17 mouse cellular contexts compared by ENCODE assay signal in genomic region chr14:112153950-112154349, GRCm38 (mm10).
"Had no signal": no experiment of that assay in that cellular context is flagged by ENCODE, and none has a peak within 500 bp of the region (broad histone marks: within the 10 kb centered on the region; RNA-seq: fewer than 3 reads in every experiment).

No protein-coding gene starts in this region.

- H3K27ac ChIP-seq: limb, embryonic 10.5 days; liver, embryonic 15.5 days; midbrain, embryonic 10.5 days; neural tube, embryonic 13.5 days; stomach, embryonic 15.5 days had no signal

- H3K4me1 ChIP-seq: limb, embryonic 10.5 days; liver, embryonic 15.5 days; midbrain, embryonic 10.5 days; neural tube, embryonic 13.5 days; stomach, embryonic 15.5 days had no signal

- H3K36me3 ChIP-seq: limb, embryonic 10.5 days; liver, embryonic 15.5 days; midbrain, embryonic 10.5 days; neural tube, embryonic 13.5 days; stomach, embryonic 15.5 days had no signal

- DNase-seq: kidney, adult 8-10 months; kidney, postnatal 25 days; lung, adult 2 months; lung, postnatal 36 days; midbrain, embryonic 14.5 days; retina, postnatal 1 day; right cerebral cortex, postnatal 4 days; spleen, adult 18-20 months; thymus, adult 2 months; thymus, postnatal 25 days had no signal

- ATAC-seq: lung, postnatal 0 days had no signal

- H3K4me2 ChIP-seq: liver, embryonic 11.5 days; liver, embryonic 15.5 days; neural tube, embryonic 13.5 days; stomach, embryonic 15.5 days had no signal

- H3K9me3 ChIP-seq: limb, embryonic 10.5 days; liver, embryonic 15.5 days; midbrain, embryonic 10.5 days; neural tube, embryonic 13.5 days; stomach, embryonic 15.5 days had no signal

- H3K27me3 ChIP-seq: liver, embryonic 15.5 days; neural tube, embryonic 13.5 days; stomach, embryonic 15.5 days had no signal

- H3K4me3 ChIP-seq: limb, embryonic 10.5 days; liver, embryonic 15.5 days; midbrain, embryonic 10.5 days; neural tube, embryonic 13.5 days; stomach, embryonic 15.5 days had no signal

- H3K9ac ChIP-seq: liver, embryonic 15.5 days; neural tube, embryonic 13.5 days; stomach, embryonic 15.5 days had no signal
